Comparison of ENCODE assay signal across 14 mouse cellular contexts in genomic region chr5:140981370-140981805, GRCm38 (mm10). TPM values are rescaled to one million over a fixed set of nuclear protein-coding genes. Genes with fewer than 3 reads are reported as not detected.
DNase-seq lines count a peak whose midpoint lies in the region; ATAC-seq and TF ChIP-seq lines count a peak whose summit lies in the region.
"Had no signal": no experiment of that assay in that cellular context is flagged by ENCODE, and none has a peak within 500 bp of the region (broad histone marks: within the 10 kb centered on the region; RNA-seq: fewer than 3 reads in every experiment).

No protein-coding gene starts in this region.

- H3K4me1 ChIP-seq in kidney, adult 2 months (ENCODE audit: control insufficient read depth, insufficient read depth, low read length): no peaks in the 10 kb centered on the region
- H3K4me1 ChIP-seq in forebrain, postnatal 0 days (ENCODE audit: insufficient read depth): no peaks in the 10 kb centered on the region
- H3K4me1 ChIP-seq: forebrain, embryonic 15.5 days; neural tube, embryonic 12.5 days had no signal

- H3K27me3 ChIP-seq in kidney, adult 2 months (replicated peaks; ENCODE audit: control insufficient read depth, insufficient read depth, low read length): no peaks in the 10 kb centered on the region
- H3K27me3 ChIP-seq in forebrain, postnatal 0 days (ENCODE audit: insufficient read depth, low read length): no peaks in the 10 kb centered on the region
- H3K27me3 ChIP-seq: forebrain, embryonic 15.5 days; neural tube, embryonic 12.5 days had no signal

- DNase-seq in kidney, adult 2 months: peak; percentile 20
- DNase-seq in kidney, adult 18-20 months: no peak
- peak; percentile 57 for DNase-seq in testis, postnatal 10 days (ENCODE audit: low spot score)
- DNase-seq in testis, postnatal 14 days (ENCODE audit: low spot score): no peak
- DNase-seq in embryo, embryonic 10 days (ENCODE audit: low spot score): peak; percentile 78
- DNase-seq in thymus, postnatal 4 days: peak; percentile 38
- no peak for DNase-seq in forebrain, postnatal 0 days
- no peak for DNase-seq in layer of hippocampus, adult 2 months (ENCODE audit: low spot score in 2 of 2)
- DNase-seq: cerebellum, postnatal 36 days; left cerebral cortex, postnatal 4 days had no signal

- no peak overlapping the region for H3K27ac ChIP-seq in kidney, adult 2 months (ENCODE audit: insufficient read depth, low read depth, low read length)
- no peak overlapping the region for H3K27ac ChIP-seq in forebrain, postnatal 0 days (ENCODE audit: low read depth, low read length)
- no peak overlapping the region for H3K27ac ChIP-seq in layer of hippocampus, adult 2 months
- H3K27ac ChIP-seq: forebrain, embryonic 15.5 days; heart, embryonic 10.5 days; macrophage; neural tube, embryonic 12.5 days had no signal

- no peak overlapping the region for H3K4me3 ChIP-seq in kidney, adult 2 months (ENCODE audit: insufficient read depth, low read depth, low read length)
- no peak overlapping the region for H3K4me3 ChIP-seq in forebrain, postnatal 0 days (ENCODE audit: low read depth, low read length)
- no peak overlapping the region for H3K4me3 ChIP-seq in layer of hippocampus, adult 2 months
- H3K4me3 ChIP-seq: forebrain, embryonic 15.5 days; heart, embryonic 10.5 days; neural tube, embryonic 12.5 days had no signal

- H3K36me3 ChIP-seq in kidney, adult 2 months (ENCODE audit: control insufficient read depth, insufficient read depth, low read length): no peaks in the 10 kb centered on the region
- H3K36me3 ChIP-seq in forebrain, postnatal 0 days (ENCODE audit: insufficient read depth): no peaks in the 10 kb centered on the region
- H3K36me3 ChIP-seq: forebrain, embryonic 15.5 days; heart, embryonic 10.5 days; neural tube, embryonic 12.5 days had no signal

- H3K9me3 ChIP-seq in forebrain, postnatal 0 days (ENCODE audit: low read length): 0 out of 2 replicates have a peak, but pooled peaks cover 6% of the 10 kb centered on the region
- H3K9me3 ChIP-seq: forebrain, embryonic 15.5 days; heart, embryonic 10.5 days had no signal

- H3K4me2 ChIP-seq in forebrain, postnatal 0 days (ENCODE audit: low read depth): no peak overlapping the region
- H3K4me2 ChIP-seq: forebrain, embryonic 15.5 days; neural tube, embryonic 12.5 days had no signal

- WGBS in kidney, adult 2 months: 24% methylated on average over 6 of the region's 6 CpGs
- WGBS in forebrain, postnatal 0 days: 26% methylated on average over 6 of the region's 6 CpGs

- TF ChIP-seq POLR2A in kidney, adult 2 months (IDR thresholded peaks at IDR 0.05; ENCODE audit: low read depth, low read length): no peak

- no peak for TF ChIP-seq CTCF in kidney, adult 2 months (conservative IDR thresholded peaks at IDR 0.05; ENCODE audit: insufficient read depth, insufficient read length, low read depth, low read length)
- TF ChIP-seq CTCF in forebrain, postnatal 0 days (IDR thresholded peaks at IDR 0.05; ENCODE audit: low read depth): no peak
- TF ChIP-seq CTCF in layer of hippocampus, adult 2 months (conservative IDR thresholded peaks at IDR 0.05): no peak

- ATAC-seq in forebrain, postnatal 0 days: no peak
- ATAC-seq: forebrain, embryonic 15.5 days had no signal

- H3K9ac ChIP-seq in forebrain, postnatal 0 days: no peak overlapping the region
- H3K9ac ChIP-seq: forebrain, embryonic 15.5 days; neural tube, embryonic 12.5 days had no signal

RNA-seq across cellular contexts. Expression of gene Card11, which starts 19.0 kb away (rescaled TPM):
- polyA plus RNA-seq in kidney, adult 2 months (2012; rRNA removed): 0.64 and 2.4 TPM in 2 replicates
- not detected in 2 replicates for total RNA-seq in forebrain, postnatal 0 days (2014; rRNA removed)
- not detected in 2 replicates for polyA plus RNA-seq in forebrain, postnatal 0 days (2015; fragmentation: Nextera tagmentation; extraction: Ambion mirVana)
- under 1 TPM in 1 of 2 experiments, not detected in 1; 0.12 TPM for total RNA-seq in layer of hippocampus, adult 2 months (2021)

Comparison
In these comparisons a context has a peak if more than half of its experiments do, and no peak if none do; other contexts are left out.
1. DNase-seq: peak in kidney, adult 2 months (single experiment), testis, postnatal 10 days (single experiment), embryo, embryonic 10 days (single experiment) and thymus, postnatal 4 days (single experiment); none in kidney, adult 18-20 months (single experiment), testis, postnatal 14 days (single experiment), forebrain, postnatal 0 days (single experiment) and layer of hippocampus, adult 2 months (0 of 2).